Mouse (Mus musculus) cerebellum, adult 11-12 months (tissue): Measurements from ENCODE around the gene Cnot2.
"Not testable (repeated sequence)": the region's sequence is repeated elsewhere in the genome, so short reads cannot be mapped to it uniquely, and the experiment has no call there.

Source experiments
- DNase-seq: peaks from one replicate; pipeline ENCODE4 v3.0.0; 2022

Cnot2 gene

GRCm38 (mm10) chr10:116581369-116581718 is at the start of gene Cnot2:
Gene Cnot2, minus strand, starts transcription at chr10:116581511.
- peak; percentile 93 for DNase-seq

GRCm38 (mm10) chr10:116628926-116629325 is 47.6 kb upstream of the Cnot2 start:
- DNase-seq = no peak

- no peak for DNase-seq
These were observed 44.7 kb upstream of the Cnot2 start for GRCm38 (mm10) chr10:116626009-116626408.

DNA sequence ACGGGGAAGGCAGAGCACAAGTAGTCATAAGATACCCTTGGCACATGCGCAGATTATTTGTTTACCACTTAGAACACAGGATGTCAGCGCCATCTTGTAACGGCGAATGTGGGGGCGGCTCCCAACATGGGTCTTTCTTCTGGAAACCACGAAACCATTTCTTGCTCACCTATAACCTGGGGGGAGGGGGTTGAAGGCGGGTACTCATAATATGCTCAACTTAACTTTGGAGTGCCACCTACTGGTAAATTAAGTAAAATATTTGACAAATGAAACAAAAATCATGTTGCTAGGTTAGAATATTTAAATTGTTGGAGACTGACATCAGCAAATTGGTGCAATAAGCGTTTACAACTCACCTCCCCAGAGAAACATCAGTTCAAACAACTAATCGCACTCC is 31.9 kb upstream of the Cnot2 start:
- DNase-seq = not testable (repeated sequence)

- DNase-seq = no peak
These were observed 23.5 kb upstream of the Cnot2 start for GRCm38 (mm10) chr10:116604905-116605162.

- DNase-seq = no peak
These were observed 23.0 kb upstream of the Cnot2 start for GRCm38 (mm10) chr10:116604081-116604904.

- DNase-seq = peak; percentile 75
These were observed 17.9 kb upstream of the Cnot2 start for GRCm38 (mm10) chr10:116599056-116599850.

GRCm38 (mm10) chr10:116582738-116583137 is 1.4 kb upstream of the Cnot2 start:
- DNase-seq = no peak

DNA sequence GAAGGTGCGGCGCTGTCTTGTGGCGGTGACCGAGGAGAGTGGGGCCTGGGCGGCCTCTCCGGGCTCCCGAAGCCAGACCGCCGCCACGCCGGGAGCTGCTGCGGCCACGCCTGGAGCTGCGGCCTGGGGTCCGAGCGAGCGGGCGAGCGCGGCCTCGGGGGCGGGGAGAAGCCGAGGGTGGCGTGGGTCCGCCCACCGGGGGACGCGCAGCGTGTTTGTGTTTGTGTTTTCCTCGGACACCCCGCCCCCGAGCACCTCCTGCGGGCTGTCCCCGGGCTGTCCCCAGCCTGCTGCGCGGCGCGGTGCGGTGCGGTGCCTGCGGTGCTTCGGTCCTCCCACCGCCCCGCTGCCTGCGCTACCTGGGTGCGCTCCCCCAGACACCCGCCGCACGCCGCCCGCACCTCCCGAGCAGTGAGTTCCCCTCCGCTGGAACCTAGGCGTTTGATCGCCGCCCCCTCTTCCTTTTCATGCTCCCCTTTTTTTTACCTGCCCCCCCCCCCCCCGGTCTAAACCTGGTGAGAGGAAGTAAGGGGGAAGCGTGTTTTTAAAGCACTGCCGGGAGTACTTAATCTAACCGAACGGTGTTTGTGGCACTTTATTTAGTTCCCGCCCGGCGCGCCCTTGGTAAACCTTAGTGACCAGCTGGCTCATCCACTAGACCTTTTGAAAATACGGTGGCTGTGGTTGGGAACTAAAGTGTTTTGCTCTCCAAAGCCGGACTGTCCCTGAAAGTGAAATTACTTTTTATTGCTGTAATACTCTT is 589 bp upstream of the Cnot2 start:
- peak; percentile 69 for DNase-seq

DNA sequence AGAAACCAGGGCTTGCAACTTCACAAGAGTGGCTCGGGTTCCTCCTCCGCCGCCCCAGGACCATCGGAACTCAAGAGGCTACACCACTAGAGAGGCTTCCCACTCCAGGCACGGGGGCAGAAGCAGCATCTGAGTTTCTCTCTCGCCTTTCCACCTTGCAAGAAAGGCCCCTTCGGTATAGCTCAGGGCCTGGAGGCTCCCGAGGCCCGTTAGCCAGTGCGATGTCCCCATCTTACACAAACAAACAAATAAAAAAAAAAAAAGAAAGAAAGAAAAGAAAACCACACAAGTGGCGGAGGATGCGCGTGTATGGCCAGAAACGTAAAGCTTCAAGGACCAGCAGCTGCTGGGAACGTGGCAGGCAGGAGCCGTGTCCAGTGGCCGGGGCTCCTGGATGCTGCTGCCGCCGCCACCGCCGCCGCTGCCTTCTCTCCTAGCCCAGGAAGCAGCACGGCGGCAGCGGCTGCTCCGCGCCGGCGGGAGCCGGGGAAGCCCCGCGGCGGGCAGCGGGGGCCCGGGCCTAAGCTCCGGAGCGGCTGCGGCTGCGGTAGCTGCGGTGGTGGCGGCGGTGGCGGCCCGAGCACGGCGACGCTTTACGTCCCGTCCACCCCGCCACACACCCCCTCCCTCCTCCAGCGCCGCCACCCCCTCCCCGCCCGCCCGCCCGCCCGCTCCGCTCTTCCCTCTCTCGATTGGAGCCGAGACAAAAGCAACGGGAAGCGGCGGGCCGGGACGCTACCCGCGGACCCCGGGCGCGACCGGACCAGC is 536 bp downstream of the Cnot2 start:
- peak; percentile 47 for DNase-seq

GRCm38 (mm10) chr10:116579478-116579877 is 1.8 kb downstream of the Cnot2 start:
- DNase-seq = no peak

- no peak for DNase-seq
These were observed 2.9 kb downstream of the Cnot2 start for GRCm38 (mm10) chr10:116578375-116578774.

GRCm38 (mm10) chr10:116577181-116577580 is 4.1 kb downstream of the Cnot2 start:
- no peak for DNase-seq

- not testable (repeated sequence) for DNase-seq
These were observed 5.2 kb downstream of the Cnot2 start for GRCm38 (mm10) chr10:116576071-116576470.

GRCm38 (mm10) chr10:116570526-116570925 is 10.8 kb downstream of the Cnot2 start:
- no peak for DNase-seq

DNA sequence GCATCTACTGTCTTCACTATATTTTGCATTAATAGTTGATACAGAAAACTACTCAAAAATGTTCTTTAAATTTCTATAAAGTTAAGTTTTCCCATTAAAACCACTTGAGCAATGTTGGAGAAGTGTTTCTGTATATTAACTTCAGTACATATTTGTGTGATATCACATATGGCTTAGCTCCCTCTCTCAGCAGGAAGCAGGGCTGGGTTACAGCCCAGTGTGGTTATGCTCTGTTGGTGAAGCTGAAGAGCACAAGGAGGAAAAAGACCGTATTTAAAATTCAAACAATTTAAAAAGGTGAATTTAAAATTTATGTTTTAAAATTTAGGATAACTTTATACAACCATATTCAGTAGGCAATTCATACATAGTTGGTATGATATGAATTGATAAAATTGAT is 12.8 kb downstream of the Cnot2 start:
- DNase-seq = peak; percentile 63

DNA sequence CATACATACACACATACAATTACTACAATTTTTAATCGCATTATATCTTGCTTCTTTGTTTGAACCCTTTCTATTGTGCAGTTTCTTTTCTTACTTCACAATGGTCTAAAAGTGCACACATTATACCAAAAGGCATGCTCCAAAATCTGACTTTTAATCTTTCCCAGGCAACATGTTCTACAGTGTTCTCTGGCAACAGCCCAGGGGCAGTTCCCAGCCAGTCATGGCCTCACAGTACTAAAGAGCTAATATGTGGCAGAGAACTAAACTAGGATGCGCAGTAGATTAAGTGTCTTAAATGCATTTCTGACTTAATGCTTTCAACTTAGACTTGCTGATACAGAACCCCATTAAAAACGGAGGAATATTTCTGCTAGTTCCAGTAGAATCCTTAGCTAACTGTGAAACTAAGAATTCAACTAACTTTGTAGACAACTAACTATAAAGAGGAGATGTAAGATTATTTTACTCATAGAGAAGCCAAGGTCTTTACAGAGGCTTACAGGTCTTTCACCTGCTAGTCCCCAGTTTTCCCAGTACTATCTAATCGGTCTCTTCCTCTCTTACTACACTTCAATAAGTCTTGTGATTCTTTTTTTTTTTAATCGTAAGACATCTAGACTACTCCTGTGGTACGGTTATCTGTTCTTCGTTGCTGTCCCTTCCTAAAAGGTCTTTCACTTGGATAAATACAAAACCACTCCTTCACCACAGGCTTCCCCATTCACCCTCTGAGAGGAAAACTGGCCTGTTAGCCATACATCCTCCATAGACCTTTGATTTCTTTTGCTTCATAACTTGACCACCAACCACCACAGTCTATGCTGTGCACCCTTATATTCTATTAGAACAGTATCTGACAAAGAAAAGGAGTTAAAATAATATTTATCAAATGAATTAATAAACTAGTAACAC is 13.6 kb downstream of the Cnot2 start:
- peak; percentile 44 for DNase-seq

- DNase-seq = not testable (repeated sequence)
These were observed 14.8 kb downstream of the Cnot2 start for GRCm38 (mm10) chr10:116566492-116566891.

- no peak for DNase-seq
These were observed 16.3 kb downstream of the Cnot2 start for GRCm38 (mm10) chr10:116564828-116565602.

DNA sequence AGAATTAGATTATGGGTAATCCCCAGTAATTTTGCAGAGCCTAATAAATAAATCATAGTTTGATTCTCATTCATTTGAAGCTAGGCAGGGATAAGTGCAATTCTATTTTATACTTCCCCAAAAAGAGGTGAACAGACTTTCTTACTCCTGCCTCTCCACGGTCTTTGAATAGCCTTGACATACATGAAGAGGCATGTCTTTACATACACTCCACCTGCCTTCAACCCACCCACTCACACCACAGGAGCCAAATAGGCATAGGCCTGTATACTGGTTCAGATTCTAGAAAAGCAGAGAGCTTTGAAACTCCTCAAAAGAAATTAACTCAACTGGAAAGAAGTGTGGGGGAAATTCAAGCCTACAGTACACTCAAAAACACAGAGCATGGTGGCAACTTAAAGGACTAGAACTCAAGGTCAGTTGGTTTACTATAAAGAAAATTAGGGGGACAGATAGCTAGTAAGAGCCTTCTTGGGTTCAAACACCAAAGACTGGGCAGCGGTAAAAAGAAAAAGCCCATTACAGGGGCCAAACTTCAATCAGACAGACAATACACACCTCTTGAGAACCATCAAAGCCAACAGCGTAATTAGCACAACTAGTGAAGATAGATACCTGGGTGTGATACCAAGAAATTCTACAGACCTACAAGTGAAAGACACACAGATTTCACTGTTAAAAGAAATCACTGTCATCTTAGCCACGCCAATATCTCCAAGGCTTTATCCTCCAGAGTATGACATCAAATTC is 18.4 kb downstream of the Cnot2 start:
- DNase-seq = no peak
